Mouse (Mus musculus): Measurements from ENCODE around the gene Aph1c. TPM values are rescaled to one million over a fixed set of nuclear protein-coding genes. Genes with fewer than 3 reads are reported as not detected.

Aph1c gene
- polyA plus RNA-seq, 2 experiments: 0.77 to 2.5 TPM

GRCm38 (mm10) chr9:66769275-66769674, 65.3 kb downstream of the Aph1c start:
- no peaks in the 10 kb centered on the region for H3K27me3 ChIP-seq (ENCODE audit: control insufficient read depth, insufficient read depth, low read length)
- no peak for ATAC-seq (ENCODE audit: insufficient read depth)
- H3K4me1 ChIP-seq (replicated peaks; ENCODE audit: control insufficient read depth in 2 of 2, insufficient read depth in 2 of 2, low read length in 1 of 2): peaks cover 0 to 3% of the 10 kb centered on the region in 2 experiments; a peak in 1 of 4 replicates
- no peaks in the 10 kb centered on the region for H3K36me3 ChIP-seq (replicated peaks; ENCODE audit: control insufficient read depth, insufficient read depth, low read depth)
- no peak overlapping the region for H3K4me3 ChIP-seq (ENCODE audit: insufficient read depth in 1 of 2, low read depth in 2 of 2, low read length in 2 of 2)
- 36% methylated on average over 3 of the region's 3 CpGs for WGBS (ENCODE audit: insufficient replicate concordance)
- H3K9me3 ChIP-seq (ENCODE audit: control insufficient read depth, low read length): no peaks in the 10 kb centered on the region
- TF ChIP-seq EP300 (IDR thresholded peaks at IDR 0.05; ENCODE audit: low read depth) (no peak), CTCF (IDR thresholded peaks at IDR 0.05; ENCODE audit: low read depth) (no peak)
- no peak overlapping the region for H3K9ac ChIP-seq (replicated peaks)
- peak; percentile 4 to 16 (median 10) for DNase-seq (ENCODE audit: low read depth in 3 of 3, low spot score in 3 of 3)
- no peak overlapping the region for H3K27ac ChIP-seq
- H3K4me2 ChIP-seq (ENCODE audit: low read depth): no peak overlapping the region

- 57% methylated on average over 1 of the region's 1 CpGs for WGBS (ENCODE audit: insufficient replicate concordance)
- ATAC-seq (ENCODE audit: insufficient read depth) (no peak), DNase-seq (ENCODE audit: low read depth in 3 of 3, low spot score in 3 of 3) (no peak)
- H3K4me1 ChIP-seq (replicated peaks; ENCODE audit: control insufficient read depth in 2 of 2, insufficient read depth in 2 of 2, low read length in 1 of 2): peaks cover 0 to 3% of the 10 kb centered on the region in 2 experiments; a peak in 1 of 4 replicates
- no peaks in the 10 kb centered on the region for H3K36me3 ChIP-seq (replicated peaks; ENCODE audit: control insufficient read depth, insufficient read depth, low read depth)
- no peaks in the 10 kb centered on the region for H3K9me3 ChIP-seq (ENCODE audit: control insufficient read depth, low read length)
- no peak overlapping the region for H3K4me3 ChIP-seq (ENCODE audit: insufficient read depth in 1 of 2, low read depth in 2 of 2, low read length in 2 of 2)
- H3K4me2 ChIP-seq (ENCODE audit: low read depth): no peak overlapping the region
- no peaks in the 10 kb centered on the region for H3K27me3 ChIP-seq (ENCODE audit: control insufficient read depth, insufficient read depth, low read length)
- H3K9ac ChIP-seq (replicated peaks): no peak overlapping the region
- H3K27ac ChIP-seq: no peak overlapping the region
- no peak for TF ChIP-seq EP300 (IDR thresholded peaks at IDR 0.05; ENCODE audit: low read depth)
- no peak for TF ChIP-seq CTCF (IDR thresholded peaks at IDR 0.05; ENCODE audit: low read depth)
These were observed 65.8 kb downstream of the Aph1c start for GRCm38 (mm10) chr9:66768721-66769120.

Other genes with a start within 250 kb of the Aph1c start
- gene Usp3, start 241.6 kb downstream of the Aph1c start, polyA plus RNA-seq (2012; rRNA removed): 3.6 and 6.7 TPM in 2 replicates
- 14.8 TPM in 2 replicates for gene Usp3, start 241.6 kb downstream of the Aph1c start, polyA plus RNA-seq (2014; fragmentation: Nextera tagmentation; extraction: Ambion mirVana)
- 0.15 and 0.17 TPM in 2 replicates for gene Car12, start 121.0 kb downstream of the Aph1c start, polyA plus RNA-seq (2012; rRNA removed)
- 0.09 and 0.10 TPM in 2 replicates for gene Car12, start 121.0 kb downstream of the Aph1c start, polyA plus RNA-seq (2014; fragmentation: Nextera tagmentation; extraction: Ambion mirVana)
- gene Aph1b, start 39.2 kb downstream of the Aph1c start, polyA plus RNA-seq (2012; rRNA removed): 0.32 and 0.46 TPM in 2 replicates
- 1.3 and 1.5 TPM in 2 replicates for gene Aph1b, start 39.2 kb downstream of the Aph1c start, polyA plus RNA-seq (2014; fragmentation: Nextera tagmentation; extraction: Ambion mirVana)
- gene Gm10647, start 37.7 kb downstream of the Aph1c start, polyA plus RNA-seq (2012; rRNA removed): 0.05 and 0.06 TPM in 2 replicates
- gene Gm10647, start 37.7 kb downstream of the Aph1c start, polyA plus RNA-seq (2014; fragmentation: Nextera tagmentation; extraction: Ambion mirVana): 0.08 and 0.11 TPM in 2 replicates
- 15.1 and 20.6 TPM in 2 replicates for gene Rab8b, start 85.0 kb upstream of the Aph1c start, polyA plus RNA-seq (2012; rRNA removed)
- 17.9 and 18.3 TPM in 2 replicates for gene Rab8b, start 85.0 kb upstream of the Aph1c start, polyA plus RNA-seq (2014; fragmentation: Nextera tagmentation; extraction: Ambion mirVana)
- 176 and 238 TPM in 2 replicates for gene Rps27l, start 111.4 kb upstream of the Aph1c start, polyA plus RNA-seq (2012; rRNA removed)
- 612 and 652 TPM in 2 replicates for gene Rps27l, start 111.4 kb upstream of the Aph1c start, polyA plus RNA-seq (2014; fragmentation: Nextera tagmentation; extraction: Ambion mirVana)
- 3.8 and 5.6 TPM in 2 replicates for gene Lactb, start 140.8 kb upstream of the Aph1c start, polyA plus RNA-seq (2012; rRNA removed)
- 6.8 and 7.7 TPM in 2 replicates for gene Lactb, start 140.8 kb upstream of the Aph1c start, polyA plus RNA-seq (2014; fragmentation: Nextera tagmentation; extraction: Ambion mirVana)
- 49.2 and 87.4 TPM in 2 replicates for gene Tpm1, start 214.7 kb upstream of the Aph1c start, polyA plus RNA-seq (2012; rRNA removed)
- 113 and 116 TPM in 2 replicates for gene Tpm1, start 214.7 kb upstream of the Aph1c start, polyA plus RNA-seq (2014; fragmentation: Nextera tagmentation; extraction: Ambion mirVana)